Mouse (Mus musculus) olfactory bulb, adult 2 months (tissue): ENCODE results near the gene Gm28038.

Experiments
- CTCF ChIP-seq: fragments of 200-500 bp; IDR thresholded peaks from 2 replicates; pipeline ENCODE4 v1.5.1; 2012; ENCODE audit warnings: low read depth, mild to moderate bottlenecking, low read length, moderate library complexity; ENCODE audit not compliant: insufficient read depth
- POLR2A ChIP-seq: fragments of 200-500 bp; IDR thresholded peaks from 2 replicates; pipeline ENCODE4 v1.6.1; 2012; ENCODE audit warnings: mild to moderate bottlenecking, low read depth, low read length, moderate library complexity; ENCODE audit not compliant: insufficient read depth

- TF ChIP-seq POLR2A (no peak), CTCF (no peak)
These were observed 18.7 kb downstream of the Gm28038 start for GRCm38 (mm10) chr2:30299525-30299924.
